Mouse (Mus musculus) brain, embryonic 14.5 days (tissue): ENCODE results near the gene Rnf220.

ENCODE experiments used
- CTCF ChIP-seq: fragments of 200-500 bp; IDR thresholded peaks from 2 replicates; pipeline ENCODE4 v1.5.1; 2012; ENCODE audit warnings: inconsistent platforms, mild to moderate bottlenecking, moderate library complexity, borderline replicate concordance; ENCODE audit not compliant: insufficient read depth, insufficient read length; ENCODE audit errors: extremely low read depth
- POLR2A ChIP-seq: fragments of 200-500 bp; IDR thresholded peaks from 2 replicates; pipeline ENCODE4 v1.6.1; 2012; ENCODE audit warnings: mild to moderate bottlenecking, inconsistent platforms, borderline replicate concordance; ENCODE audit not compliant: poor library complexity, insufficient read depth, insufficient read length, severe bottlenecking; ENCODE audit errors: extremely low read depth

DNA sequence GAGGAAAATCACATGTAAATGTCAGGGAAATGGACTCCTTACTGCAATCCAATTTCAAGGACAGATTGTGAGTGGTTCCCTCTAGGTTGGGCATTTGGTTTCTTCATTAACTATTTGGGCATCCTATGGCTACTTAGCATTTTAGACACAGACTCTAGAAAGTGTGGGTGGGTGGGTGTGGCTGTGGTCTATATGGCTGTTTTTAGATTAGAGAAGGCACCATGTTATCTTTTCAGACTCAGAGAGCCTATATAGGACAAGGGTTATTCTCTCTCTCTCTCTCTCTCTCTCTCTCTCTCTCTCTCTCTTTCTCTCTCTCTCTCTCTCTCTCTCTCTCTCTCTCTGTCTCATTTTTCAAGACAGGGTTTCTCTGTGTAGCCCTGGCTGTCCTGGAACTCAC, 20.5 kb downstream of the Rnf220 start:
- TF ChIP-seq POLR2A: no peak
- TF ChIP-seq CTCF: no peak
